ENCODE assay signal across 10 mouse cellular contexts in the genomic region with DNA sequence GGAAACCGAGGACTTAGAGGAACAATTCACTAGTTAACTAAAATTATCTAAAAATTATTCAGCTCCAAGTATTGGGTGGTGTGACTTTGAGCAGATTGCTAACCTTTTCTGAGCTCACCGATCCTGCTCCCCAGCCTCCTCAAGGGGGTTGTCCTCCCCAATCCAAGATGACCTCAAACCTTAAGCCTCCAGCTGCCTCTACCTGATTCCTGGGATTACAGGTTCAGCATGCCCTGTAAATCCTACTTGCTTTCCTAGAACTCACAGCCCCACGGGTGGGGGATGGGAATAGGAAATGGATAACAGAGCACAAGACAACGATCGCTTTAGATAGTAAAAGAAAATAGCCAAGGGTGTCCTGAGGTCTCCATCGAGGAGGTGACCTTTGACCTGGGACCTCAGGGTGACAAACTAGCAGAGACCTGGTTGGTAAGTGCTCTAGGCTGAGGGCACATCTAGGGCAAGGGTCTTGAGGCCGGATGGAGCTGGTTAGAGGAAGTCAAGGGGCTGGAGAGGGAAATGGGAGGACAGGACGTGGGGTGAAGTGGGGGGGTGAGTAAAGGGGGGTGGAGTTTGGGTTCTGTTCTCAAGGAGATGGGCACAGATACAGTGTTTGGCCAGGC. TPM values are rescaled to one million over a fixed set of nuclear protein-coding genes. Genes with fewer than 3 reads are reported as not detected.
DNase-seq lines count a peak whose midpoint lies in the region; ATAC-seq and TF ChIP-seq lines count a peak whose summit lies in the region.
"Had no signal": no experiment of that assay in that cellular context is flagged by ENCODE, and none has a peak within 500 bp of the region (broad histone marks: within the 10 kb centered on the region; RNA-seq: fewer than 3 reads in every experiment).

No protein-coding gene starts in this region.

- H3K27ac ChIP-seq in layer of hippocampus, adult 2 months, result peak overlapping the region; percentile 40; the same call in 1 of the 2 replicates
- H3K27ac ChIP-seq in embryonic facial prominence, embryonic 14.5 days (replicated peaks; ENCODE audit: low read depth, low read length), result peak overlapping the region; percentile 91
- peak overlapping the region; percentile 83 for H3K27ac ChIP-seq in kidney, embryonic 14.5 days (ENCODE audit: low read depth, low read length)
- H3K27ac ChIP-seq in neural tube, embryonic 11.5 days (ENCODE audit: low read depth, low read length), result peak overlapping the region; percentile 5; the same call in 1 of the 2 replicates

- 0 out of 2 replicates have a peak overlapping the region, but pooled peaks have one; percentile 19 for H3K9ac ChIP-seq in embryonic facial prominence, embryonic 14.5 days (ENCODE audit: low read depth, low read length)
- H3K9ac ChIP-seq in kidney, embryonic 14.5 days (ENCODE audit: low read depth, low read length), result 0 out of 2 replicates have a peak overlapping the region, but pooled peaks have one; percentile 18
- no peak overlapping the region for H3K9ac ChIP-seq in neural tube, embryonic 11.5 days (ENCODE audit: low read length)

- H3K4me3 ChIP-seq in layer of hippocampus, adult 2 months, result no peak overlapping the region
- H3K4me3 ChIP-seq in embryonic facial prominence, embryonic 14.5 days (ENCODE audit: low read depth, low read length), result no peak overlapping the region
- no peak overlapping the region for H3K4me3 ChIP-seq in kidney, embryonic 14.5 days (ENCODE audit: low read length)
- H3K4me3 ChIP-seq in neural tube, embryonic 11.5 days (ENCODE audit: low read depth, low read length), result no peak overlapping the region
- H3K4me3 ChIP-seq: megakaryocyte, embryonic 14.5 days had no signal

- no peak; the same call in 1 of the 2 replicates for ATAC-seq in embryonic facial prominence, embryonic 14.5 days (ENCODE audit: low read depth)
- ATAC-seq in kidney, embryonic 14.5 days (ENCODE audit: low FRiP score, low TSS enrichment), result peak; percentile 38
- ATAC-seq in neural tube, embryonic 11.5 days (ENCODE audit: insufficient read depth, low FRiP score, low TSS enrichment), result no peak

- H3K36me3 ChIP-seq in embryonic facial prominence, embryonic 14.5 days (ENCODE audit: control insufficient read depth, insufficient read depth, low read length), result no peaks in the 10 kb centered on the region
- no peaks in the 10 kb centered on the region for H3K36me3 ChIP-seq in kidney, embryonic 14.5 days (ENCODE audit: control insufficient read depth, insufficient read depth, low read length)
- no peaks in the 10 kb centered on the region for H3K36me3 ChIP-seq in neural tube, embryonic 11.5 days (ENCODE audit: control insufficient read depth, insufficient read depth, low read length)

- no peaks in the 10 kb centered on the region for H3K27me3 ChIP-seq in embryonic facial prominence, embryonic 14.5 days (replicated peaks; ENCODE audit: control insufficient read depth, insufficient read depth, low read length)
- H3K27me3 ChIP-seq in kidney, embryonic 14.5 days (ENCODE audit: control insufficient read depth, insufficient read depth, low read length), result no peaks in the 10 kb centered on the region
- no peaks in the 10 kb centered on the region for H3K27me3 ChIP-seq in neural tube, embryonic 11.5 days (ENCODE audit: control insufficient read depth, insufficient read depth, low read length)

- H3K9me3 ChIP-seq in embryonic facial prominence, embryonic 14.5 days (ENCODE audit: control insufficient read depth, low read length), result no peaks in the 10 kb centered on the region
- H3K9me3 ChIP-seq in kidney, embryonic 14.5 days (ENCODE audit: control insufficient read depth, low read length), result no peaks in the 10 kb centered on the region
- H3K9me3 ChIP-seq in neural tube, embryonic 11.5 days (ENCODE audit: control insufficient read depth, low read length), result no peaks in the 10 kb centered on the region
- H3K9me3 ChIP-seq: megakaryocyte, embryonic 14.5 days had no signal

- 20% methylated on average over 8 of the region's 8 CpGs for WGBS in embryonic facial prominence, embryonic 14.5 days
- 25% methylated on average over 8 of the region's 8 CpGs for WGBS in kidney, embryonic 14.5 days
- WGBS in neural tube, embryonic 11.5 days, result 44% methylated on average over 8 of the region's 8 CpGs

- no peak for DNase-seq in layer of hippocampus, adult 2 months (ENCODE audit: low spot score in 2 of 2)
- DNase-seq in layer of hippocampus, adult 18-20 months (ENCODE audit: low spot score in 2 of 2), result no peak
- no peak for DNase-seq in embryonic facial prominence, embryonic 14.5 days (ENCODE audit: low spot score)
- no peak for DNase-seq in neural tube, embryonic 11.5 days (ENCODE audit: low spot score)
- DNase-seq in ovary, postnatal 14 days (ENCODE audit: low spot score), result no peak
- no peak for DNase-seq in spleen, adult 12 weeks (ENCODE audit: low spot score)
- no peak for DNase-seq in MN1 (ENCODE audit: low spot score)
- DNase-seq: thymus, postnatal 4 days had no signal

- H3K4me2 ChIP-seq in embryonic facial prominence, embryonic 14.5 days (ENCODE audit: low read depth, low read length), result peak overlapping the region; percentile 26; the same call in 1 of the 2 replicates
- H3K4me2 ChIP-seq in kidney, embryonic 14.5 days (replicated peaks; ENCODE audit: low read depth, low read length), result no peak overlapping the region
- no peak overlapping the region for H3K4me2 ChIP-seq in neural tube, embryonic 11.5 days (ENCODE audit: low read depth)

- no peak for TF ChIP-seq CTCF in layer of hippocampus, adult 2 months (conservative IDR thresholded peaks at IDR 0.05)

- H3K4me1 ChIP-seq in embryonic facial prominence, embryonic 14.5 days (ENCODE audit: control insufficient read depth, insufficient read depth, low read length), result peaks cover 34% of the 10 kb centered on the region
- peaks cover 69% of the 10 kb centered on the region for H3K4me1 ChIP-seq in kidney, embryonic 14.5 days (ENCODE audit: control insufficient read depth, insufficient read depth, low read length)
- H3K4me1 ChIP-seq in neural tube, embryonic 11.5 days (ENCODE audit: control insufficient read depth, insufficient read depth, low read length), result peaks cover 16% of the 10 kb centered on the region; the same call in 1 of the 2 replicates

RNA-seq across cellular contexts. Expression of gene Id1, which starts 6.9 kb away (rescaled TPM):
- 10 to 100 TPM; 23.5 to 25.4 TPM for total RNA-seq in layer of hippocampus, adult 2 months (2021)
- total RNA-seq in layer of hippocampus, adult 18-20 months (2021), result 10 to 100 TPM; 19.5 to 22.3 TPM
- 128 and 138 TPM in 2 replicates for polyA plus RNA-seq in embryonic facial prominence, embryonic 14.5 days (2014; fragmentation: Nextera tagmentation; extraction: Ambion mirVana)
- polyA plus RNA-seq in kidney, embryonic 14.5 days (2014; fragmentation: Nextera tagmentation; extraction: Ambion mirVana), result 129 and 178 TPM in 2 replicates
- 116 and 129 TPM in 2 replicates for polyA plus RNA-seq in neural tube, embryonic 11.5 days (2014; fragmentation: Nextera tagmentation; extraction: Ambion mirVana)

RNA-seq across cellular contexts. Expression of gene Cox4i2, which starts 24.8 kb away (rescaled TPM):
- 1 to 10 TPM; 1.4 to 1.6 TPM for total RNA-seq in layer of hippocampus, adult 2 months (2021)
- 1 to 10 TPM; 1.1 to 2.3 TPM for total RNA-seq in layer of hippocampus, adult 18-20 months (2021)
- 19.1 and 27.0 TPM in 2 replicates for polyA plus RNA-seq in embryonic facial prominence, embryonic 14.5 days (2014; fragmentation: Nextera tagmentation; extraction: Ambion mirVana)
- polyA plus RNA-seq in kidney, embryonic 14.5 days (2014; fragmentation: Nextera tagmentation; extraction: Ambion mirVana), result 12.1 and 18.8 TPM in 2 replicates
- polyA plus RNA-seq in neural tube, embryonic 11.5 days (2014; fragmentation: Nextera tagmentation; extraction: Ambion mirVana), result 3.5 and 4.6 TPM in 2 replicates

RNA-seq across cellular contexts. Expression of gene Mcts2, which starts 42.3 kb away (rescaled TPM):
- 10 to 100 TPM; 18.8 to 20.8 TPM for total RNA-seq in layer of hippocampus, adult 2 months (2021)
- 10 to 100 TPM; 18.3 to 19.2 TPM for total RNA-seq in layer of hippocampus, adult 18-20 months (2021)
- polyA plus RNA-seq in embryonic facial prominence, embryonic 14.5 days (2014; fragmentation: Nextera tagmentation; extraction: Ambion mirVana), result 26.7 and 30.2 TPM in 2 replicates
- polyA plus RNA-seq in kidney, embryonic 14.5 days (2014; fragmentation: Nextera tagmentation; extraction: Ambion mirVana), result 35.4 and 40.8 TPM in 2 replicates
- 39.1 and 40.6 TPM in 2 replicates for polyA plus RNA-seq in neural tube, embryonic 11.5 days (2014; fragmentation: Nextera tagmentation; extraction: Ambion mirVana)

RNA-seq across cellular contexts. Expression of gene H13, which starts 59.9 kb away (rescaled TPM):
- total RNA-seq in layer of hippocampus, adult 2 months (2021), result 10 to 100 TPM; 71.5 to 73.3 TPM
- total RNA-seq in layer of hippocampus, adult 18-20 months (2021), result 10 to 100 TPM; 75.0 to 76.0 TPM
- 122 and 134 TPM in 2 replicates for polyA plus RNA-seq in embryonic facial prominence, embryonic 14.5 days (2014; fragmentation: Nextera tagmentation; extraction: Ambion mirVana)
- 127 and 147 TPM in 2 replicates for polyA plus RNA-seq in kidney, embryonic 14.5 days (2014; fragmentation: Nextera tagmentation; extraction: Ambion mirVana)
- polyA plus RNA-seq in neural tube, embryonic 11.5 days (2014; fragmentation: Nextera tagmentation; extraction: Ambion mirVana), result 123 TPM in 2 replicates

Comparison
In these comparisons a context has a peak if more than half of its experiments do, and no peak if none do; other contexts are left out.
1. H3K27ac ChIP-seq: peak in every context shown above with its lines; median percentile 91 in embryonic facial prominence, embryonic 14.5 days; 83 in kidney, embryonic 14.5 days; 40 in layer of hippocampus, adult 2 months; 5 in neural tube, embryonic 11.5 days.